Mouse (Mus musculus): Measurements from ENCODE around the gene Stmn1. TPM values are rescaled to one million over a fixed set of nuclear protein-coding genes. Genes with fewer than 3 reads are reported as not detected.

The Stmn1 gene
- polyA plus RNA-seq, 1 experiment from 2014 or later, result 1,522 TPM

GRCm38 (mm10) chr4:134476899-134477298, 8.8 kb downstream of the Stmn1 start:
- Histone ChIP-seq H3K4me1 (replicated peaks; ENCODE audit: control insufficient read depth, insufficient read depth, low read length) (no peaks in the 10 kb centered on the region), H3K27me3 (replicated peaks; ENCODE audit: control insufficient read depth, insufficient read depth, low read length) (no peaks in the 10 kb centered on the region), H3K9me3 (ENCODE audit: control insufficient read depth, low read length) (no peaks in the 10 kb centered on the region), H3K36me3 (ENCODE audit: control insufficient read depth, insufficient read depth, low read length) (peaks cover 45% of the 10 kb centered on the region), H3K9ac (ENCODE audit: low read length) (no peak overlapping the region), H3K4me2 (ENCODE audit: low read length) (no peak overlapping the region), H3K27ac (ENCODE audit: low read depth) (no peak overlapping the region), H3K4me3 (ENCODE audit: low read depth, low read length) (no peak overlapping the region)
- ATAC-seq (replicated peaks; ENCODE audit: low FRiP score, low TSS enrichment, low read depth) (no peak), DNase-seq (ENCODE audit: low spot score) (no peak)
- 90% methylated on average over 8 of the region's 8 CpGs for WGBS

GRCm38 (mm10) chr4:134478031-134478430, 9.9 kb downstream of the Stmn1 start:
- DNase-seq (ENCODE audit: low spot score), result peak; percentile 99
- 8% methylated on average over 9 of the region's 9 CpGs for WGBS

DNA sequence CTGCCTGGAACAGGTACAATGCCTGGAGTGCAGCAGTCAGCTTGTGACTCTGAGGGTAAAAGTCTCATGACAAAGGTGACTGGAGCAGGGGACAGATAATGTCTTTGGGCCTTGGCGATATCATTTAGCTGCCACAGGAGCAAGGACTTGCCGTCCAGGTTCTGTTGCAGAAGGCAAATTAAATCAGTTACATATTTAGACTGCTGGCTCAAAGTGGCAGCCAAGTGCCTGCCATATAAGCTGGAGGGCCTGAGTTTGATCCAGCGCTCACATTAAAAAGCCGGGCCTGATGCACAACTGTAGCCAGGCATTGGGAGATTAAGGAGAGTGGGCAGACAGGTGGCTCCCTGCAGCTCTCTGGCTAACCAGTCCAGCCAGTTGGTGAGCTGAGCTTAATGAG, 11.7 kb downstream of the Stmn1 start:
- H3K36me3 ChIP-seq (ENCODE audit: control insufficient read depth, insufficient read depth, low read length), result peaks cover 19% of the 10 kb centered on the region
- H3K27me3 ChIP-seq (replicated peaks; ENCODE audit: control insufficient read depth, insufficient read depth, low read length), result no peaks in the 10 kb centered on the region
- H3K4me3 ChIP-seq (ENCODE audit: low read depth, low read length), result no peak overlapping the region
- WGBS, result 86% methylated on average over 4 of the region's 4 CpGs
- no peak overlapping the region for H3K27ac ChIP-seq (ENCODE audit: low read depth)
- H3K9ac ChIP-seq (ENCODE audit: low read length), result no peak overlapping the region
- no peaks in the 10 kb centered on the region for H3K9me3 ChIP-seq (ENCODE audit: control insufficient read depth, low read length)
- no peaks in the 10 kb centered on the region for H3K4me1 ChIP-seq (replicated peaks; ENCODE audit: control insufficient read depth, insufficient read depth, low read length)
- no peak overlapping the region for H3K4me2 ChIP-seq (ENCODE audit: low read length)
- DNase-seq (ENCODE audit: low spot score), result no peak
- no peak for ATAC-seq (replicated peaks; ENCODE audit: low FRiP score, low TSS enrichment, low read depth)

More at GRCm38 (mm10) chr4:134478031-134478430, 9.9 kb downstream of the Stmn1 start:
- Histone ChIP-seq H3K36me3 (ENCODE audit: control insufficient read depth, insufficient read depth, low read length) (peaks cover 33% of the 10 kb centered on the region), H3K9me3 (ENCODE audit: control insufficient read depth, low read length) (no peaks in the 10 kb centered on the region), H3K27me3 (replicated peaks; ENCODE audit: control insufficient read depth, insufficient read depth, low read length) (no peaks in the 10 kb centered on the region), H3K9ac (ENCODE audit: low read length) (no peak overlapping the region), H3K4me1 (replicated peaks; ENCODE audit: control insufficient read depth, insufficient read depth, low read length) (no peaks in the 10 kb centered on the region), H3K4me3 (ENCODE audit: low read depth, low read length) (no peak overlapping the region), H3K4me2 (ENCODE audit: low read length) (no peak overlapping the region), H3K27ac (ENCODE audit: low read depth) (no peak overlapping the region)
- peak; percentile 59 for ATAC-seq (replicated peaks; ENCODE audit: low FRiP score, low TSS enrichment, low read depth)

DNA sequence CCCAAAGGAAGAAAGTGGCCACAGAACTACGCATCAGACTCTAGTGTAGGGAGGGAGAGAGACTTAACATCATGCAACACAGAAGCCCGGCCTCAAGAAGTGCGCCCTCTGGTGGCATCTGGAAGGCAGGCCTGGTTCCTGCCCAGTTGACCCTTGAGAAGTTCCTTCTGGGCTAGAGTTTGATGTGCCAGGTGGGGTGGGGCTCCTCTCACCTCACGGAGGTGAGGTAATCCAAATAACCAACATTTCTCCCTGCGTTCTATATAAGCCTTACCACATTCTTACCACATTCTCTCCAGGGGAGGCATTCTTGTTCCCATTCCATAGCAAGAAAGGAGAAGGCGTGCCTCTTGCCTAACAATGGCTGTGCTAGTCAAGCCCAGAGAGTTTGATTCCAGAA, 12.7 kb downstream of the Stmn1 start:
- ATAC-seq (replicated peaks; ENCODE audit: low FRiP score, low TSS enrichment, low read depth), result 0 out of 2 replicates have a peak, but pooled peaks have one; percentile 14
- Histone ChIP-seq H3K27ac (ENCODE audit: low read depth) (no peak overlapping the region), H3K9ac (ENCODE audit: low read length) (no peak overlapping the region), H3K36me3 (ENCODE audit: control insufficient read depth, insufficient read depth, low read length) (peaks cover 8% of the 10 kb centered on the region; the same call in 1 of the 2 replicates), H3K9me3 (ENCODE audit: control insufficient read depth, low read length) (no peaks in the 10 kb centered on the region), H3K4me2 (ENCODE audit: low read length) (no peak overlapping the region), H3K4me1 (replicated peaks; ENCODE audit: control insufficient read depth, insufficient read depth, low read length) (no peaks in the 10 kb centered on the region), H3K4me3 (ENCODE audit: low read depth, low read length) (no peak overlapping the region), H3K27me3 (replicated peaks; ENCODE audit: control insufficient read depth, insufficient read depth, low read length) (no peaks in the 10 kb centered on the region)
- DNase-seq (ENCODE audit: low spot score), result peak; percentile 85
- WGBS, result 23% methylated on average over 6 of the region's 6 CpGs

DNA sequence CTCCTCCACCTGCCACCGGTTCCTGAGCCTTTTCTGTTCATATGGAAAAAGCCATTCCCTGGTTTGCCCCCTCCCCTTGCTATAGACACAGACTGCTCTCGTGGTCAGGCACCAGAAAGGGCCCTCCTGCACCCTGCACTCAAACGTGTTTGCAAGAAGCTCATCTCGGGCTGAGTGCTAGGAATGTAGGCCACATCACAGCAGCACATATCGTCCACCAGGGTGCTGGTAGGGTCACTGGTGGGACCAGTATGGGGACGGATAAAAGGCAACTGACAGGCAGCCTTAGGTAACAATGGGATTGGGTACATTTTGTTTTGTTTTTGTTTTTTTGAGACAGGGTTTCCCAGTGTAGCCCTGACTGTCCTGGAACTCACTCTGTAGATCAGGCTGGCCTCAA, 13.2 kb downstream of the Stmn1 start:
- no peaks in the 10 kb centered on the region for H3K4me1 ChIP-seq (replicated peaks; ENCODE audit: control insufficient read depth, insufficient read depth, low read length)
- no peak overlapping the region for H3K4me2 ChIP-seq (ENCODE audit: low read length)
- WGBS, result 59% methylated on average over 6 of the region's 6 CpGs
- H3K27ac ChIP-seq (ENCODE audit: low read depth), result no peak overlapping the region
- H3K36me3 ChIP-seq (ENCODE audit: control insufficient read depth, insufficient read depth, low read length), result 0 out of 2 replicates have a peak, but pooled peaks cover 8% of the 10 kb centered on the region
- DNase-seq (ENCODE audit: low spot score), result no peak
- H3K4me3 ChIP-seq (ENCODE audit: low read depth, low read length), result no peak overlapping the region
- H3K27me3 ChIP-seq (replicated peaks; ENCODE audit: control insufficient read depth, insufficient read depth, low read length), result no peaks in the 10 kb centered on the region
- ATAC-seq (replicated peaks; ENCODE audit: low FRiP score, low TSS enrichment, low read depth), result no peak
- H3K9ac ChIP-seq (ENCODE audit: low read length), result no peak overlapping the region
- no peaks in the 10 kb centered on the region for H3K9me3 ChIP-seq (ENCODE audit: control insufficient read depth, low read length)

DNA sequence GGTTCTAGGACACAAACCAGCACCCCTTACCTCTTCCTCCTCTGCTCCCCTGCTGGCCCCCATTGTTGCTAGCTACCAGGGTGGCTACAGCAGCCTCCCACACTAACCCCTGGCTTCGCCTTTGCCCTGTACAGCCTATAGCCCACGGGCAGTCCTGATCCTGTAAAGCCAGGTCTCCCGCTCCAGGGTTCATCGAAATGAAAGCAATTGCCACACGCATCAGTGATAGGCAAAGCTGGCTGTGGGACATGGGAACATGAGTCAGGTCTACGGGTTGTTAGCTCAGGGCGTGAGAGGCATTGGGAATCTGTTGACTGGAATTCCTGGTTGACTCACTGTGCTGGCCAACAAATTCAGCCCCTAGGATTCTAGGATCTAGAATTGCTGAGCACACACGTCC, 14.3 kb downstream of the Stmn1 start:
- Histone ChIP-seq H3K9me3 (ENCODE audit: control insufficient read depth, low read length) (no peaks in the 10 kb centered on the region), H3K27ac (ENCODE audit: low read depth) (no peak overlapping the region), H3K9ac (ENCODE audit: low read length) (no peak overlapping the region), H3K4me3 (ENCODE audit: low read depth, low read length) (no peak overlapping the region), H3K4me2 (ENCODE audit: low read length) (no peak overlapping the region), H3K36me3 (ENCODE audit: control insufficient read depth, insufficient read depth, low read length) (no peaks in the 10 kb centered on the region), H3K27me3 (replicated peaks; ENCODE audit: control insufficient read depth, insufficient read depth, low read length) (no peaks in the 10 kb centered on the region), H3K4me1 (replicated peaks; ENCODE audit: control insufficient read depth, insufficient read depth, low read length) (no peaks in the 10 kb centered on the region)
- DNase-seq (ENCODE audit: low spot score) (no peak), ATAC-seq (replicated peaks; ENCODE audit: low FRiP score, low TSS enrichment, low read depth) (no peak)
- WGBS, result 80% methylated on average over 8 of the region's 8 CpGs

DNA sequence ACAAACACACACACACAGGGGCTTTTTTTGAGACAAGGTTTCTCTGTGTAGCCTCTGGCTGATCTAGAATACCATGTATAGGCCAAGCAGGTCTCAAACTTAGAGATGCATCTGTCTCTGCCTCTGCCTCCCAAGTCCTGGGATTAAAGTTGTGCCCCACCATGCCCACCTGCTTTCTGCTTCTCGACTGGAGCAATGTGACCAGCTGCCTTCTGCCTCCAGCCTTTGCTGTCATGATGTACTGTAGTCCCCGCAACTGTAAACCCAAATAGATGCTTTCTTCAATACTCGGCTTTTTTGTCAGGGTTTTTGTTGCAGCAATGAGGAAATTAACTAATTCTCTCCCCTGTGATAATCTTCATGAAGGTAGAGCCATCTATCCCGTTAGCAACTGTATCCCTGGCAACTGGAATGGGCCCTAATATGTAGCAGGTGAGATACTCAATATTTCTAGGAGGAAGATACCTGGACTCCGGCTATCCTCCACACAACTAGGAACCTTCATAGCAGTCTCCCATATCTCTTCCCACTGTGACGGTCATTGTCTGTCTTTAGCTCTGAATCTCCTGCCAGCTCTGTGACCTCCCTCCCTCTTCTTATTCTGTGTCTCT, 15.1 kb downstream of the Stmn1 start:
- Histone ChIP-seq H3K9me3 (ENCODE audit: control insufficient read depth, low read length) (no peaks in the 10 kb centered on the region), H3K4me2 (ENCODE audit: low read length) (no peak overlapping the region), H3K4me1 (replicated peaks; ENCODE audit: control insufficient read depth, insufficient read depth, low read length) (no peaks in the 10 kb centered on the region), H3K9ac (ENCODE audit: low read length) (no peak overlapping the region), H3K27me3 (replicated peaks; ENCODE audit: control insufficient read depth, insufficient read depth, low read length) (no peaks in the 10 kb centered on the region), H3K36me3 (ENCODE audit: control insufficient read depth, insufficient read depth, low read length) (no peaks in the 10 kb centered on the region), H3K27ac (ENCODE audit: low read depth) (no peak overlapping the region), H3K4me3 (ENCODE audit: low read depth, low read length) (no peak overlapping the region)
- DNase-seq (ENCODE audit: low spot score), result no peak
- no peak for ATAC-seq (replicated peaks; ENCODE audit: low FRiP score, low TSS enrichment, low read depth)
- 61% methylated on average over 6 of the region's 6 CpGs for WGBS

DNA sequence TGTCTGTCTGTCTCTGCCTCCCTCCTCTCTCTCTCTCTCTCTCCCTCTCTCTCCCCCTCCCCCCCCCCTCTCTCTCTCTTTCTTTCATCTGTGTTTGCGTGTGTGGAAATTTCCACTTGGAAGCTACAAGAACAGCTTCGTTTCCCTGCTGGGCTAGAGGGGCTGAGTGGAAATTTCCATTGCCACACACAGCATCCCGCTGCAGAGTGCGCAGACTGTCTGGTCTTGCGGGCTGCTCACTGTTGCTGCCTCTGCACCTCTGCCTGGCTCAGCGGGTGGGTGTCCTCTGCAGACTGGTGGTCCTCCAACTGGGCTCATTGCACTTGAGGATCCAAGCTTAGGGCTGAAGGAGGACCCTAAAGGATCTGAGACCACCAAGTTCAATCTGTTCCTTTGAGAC, 15.6 kb downstream of the Stmn1 start:
- Histone ChIP-seq H3K9me3 (ENCODE audit: control insufficient read depth, low read length) (no peaks in the 10 kb centered on the region), H3K27ac (ENCODE audit: low read depth) (no peak overlapping the region), H3K4me1 (replicated peaks; ENCODE audit: control insufficient read depth, insufficient read depth, low read length) (no peaks in the 10 kb centered on the region), H3K9ac (ENCODE audit: low read length) (no peak overlapping the region), H3K36me3 (ENCODE audit: control insufficient read depth, insufficient read depth, low read length) (no peaks in the 10 kb centered on the region), H3K4me3 (ENCODE audit: low read depth, low read length) (no peak overlapping the region), H3K4me2 (ENCODE audit: low read length) (no peak overlapping the region), H3K27me3 (replicated peaks; ENCODE audit: control insufficient read depth, insufficient read depth, low read length) (no peaks in the 10 kb centered on the region)
- DNase-seq (ENCODE audit: low spot score) (no peak), ATAC-seq (replicated peaks; ENCODE audit: low FRiP score, low TSS enrichment, low read depth) (no peak)
- 37% methylated on average over 6 of the region's 6 CpGs for WGBS

GRCm38 (mm10) chr4:134484231-134484630, 16.1 kb downstream of the Stmn1 start:
- Histone ChIP-seq H3K9me3 (ENCODE audit: control insufficient read depth, low read length) (no peaks in the 10 kb centered on the region), H3K4me3 (ENCODE audit: low read depth, low read length) (no peak overlapping the region), H3K27ac (ENCODE audit: low read depth) (no peak overlapping the region), H3K36me3 (ENCODE audit: control insufficient read depth, insufficient read depth, low read length) (no peaks in the 10 kb centered on the region), H3K4me2 (ENCODE audit: low read length) (no peak overlapping the region), H3K4me1 (replicated peaks; ENCODE audit: control insufficient read depth, insufficient read depth, low read length) (no peaks in the 10 kb centered on the region), H3K27me3 (replicated peaks; ENCODE audit: control insufficient read depth, insufficient read depth, low read length) (no peaks in the 10 kb centered on the region), H3K9ac (ENCODE audit: low read length) (no peak overlapping the region)
- DNase-seq (ENCODE audit: low spot score) (no peak), ATAC-seq (replicated peaks; ENCODE audit: low FRiP score, low TSS enrichment, low read depth) (no peak)
- 81% methylated on average over 10 of the region's 10 CpGs for WGBS
